Comparison of ENCODE assay signal across 8 mouse cellular contexts in the genomic region with DNA sequence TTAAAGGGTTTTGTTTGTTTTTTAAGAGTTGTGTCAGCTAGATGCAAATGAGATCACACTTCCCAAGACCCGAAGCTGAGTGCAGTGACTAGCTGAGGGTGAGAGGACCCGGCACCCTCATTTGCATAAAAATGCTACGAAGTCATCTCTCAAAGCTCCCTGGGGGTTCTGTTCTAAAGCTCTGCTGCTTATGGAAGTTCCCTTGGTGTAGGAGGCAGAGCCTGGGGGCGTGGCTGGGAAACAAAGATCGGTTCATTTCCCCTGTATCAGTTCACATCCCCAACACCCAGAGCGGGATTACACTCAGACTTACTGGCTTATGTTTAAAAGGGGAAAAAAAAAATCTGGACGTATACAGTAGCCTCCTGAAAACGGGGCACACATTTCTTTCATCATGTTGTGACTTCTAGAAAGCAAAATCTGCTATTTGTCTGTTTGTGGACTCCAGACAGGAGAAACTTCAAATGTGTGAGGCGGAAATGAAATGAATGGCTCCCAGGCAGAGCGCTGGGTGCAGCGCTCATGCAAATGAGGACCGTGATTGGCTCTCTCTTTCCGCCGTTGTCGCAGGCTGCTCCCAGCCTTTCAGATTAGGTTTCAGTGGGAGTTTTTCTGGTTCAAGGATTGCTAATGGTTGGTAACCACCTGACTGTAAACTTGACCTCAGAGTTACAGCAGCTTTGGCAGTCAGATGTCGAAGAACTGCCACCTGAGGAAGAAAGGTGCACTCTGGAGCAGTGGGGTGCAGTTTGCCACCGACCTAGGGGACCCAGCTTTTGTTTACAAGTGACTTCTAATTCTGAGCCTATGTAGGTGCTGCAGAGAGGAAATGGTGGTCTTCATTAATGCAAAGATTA.
DNase-seq lines count a peak whose midpoint lies in the region; ATAC-seq and TF ChIP-seq lines count a peak whose summit lies in the region.

No protein-coding gene starts in this region.

- peaks cover 23% of the 10 kb centered on the region for H3K4me1 ChIP-seq in heart, embryonic 10.5 days
- peaks cover 5% of the 10 kb centered on the region; the same call in 1 of the 2 replicates for H3K4me1 ChIP-seq in bone marrow macrophage, adult 2 months (ENCODE audit: control insufficient read depth, insufficient read depth, low read length)
- peaks cover 13% of the 10 kb centered on the region for H3K4me1 ChIP-seq in heart, postnatal 0 days (ENCODE audit: control insufficient read depth, insufficient read depth)
- peaks cover 46% of the 10 kb centered on the region for H3K4me1 ChIP-seq in midbrain, embryonic 10.5 days

- no peak for TF ChIP-seq POLR2A in bone marrow macrophage, adult 2 months (IDR thresholded peaks at IDR 0.05; ENCODE audit: borderline replicate concordance, low read depth, low read length)

- peak; percentile 80; the same call in 1 of the 2 replicates for ATAC-seq in heart, postnatal 0 days (ENCODE audit: insufficient read depth, low read depth)

- no peaks in the 10 kb centered on the region for H3K9me3 ChIP-seq in heart, embryonic 10.5 days
- no peaks in the 10 kb centered on the region for H3K9me3 ChIP-seq in heart, postnatal 0 days (replicated peaks; ENCODE audit: control insufficient read depth, low read length)
- H3K9me3 ChIP-seq in midbrain, embryonic 10.5 days (replicated peaks) = no peaks in the 10 kb centered on the region

- peak overlapping the region; percentile 47 for H3K4me3 ChIP-seq in heart, embryonic 10.5 days
- peak overlapping the region; percentile 30 for H3K4me3 ChIP-seq in bone marrow macrophage, adult 2 months (ENCODE audit: insufficient read depth, low read length)
- peak overlapping the region; percentile 8 for H3K4me3 ChIP-seq in heart, postnatal 0 days (ENCODE audit: low read depth, low read length)
- H3K4me3 ChIP-seq in midbrain, embryonic 10.5 days = peak overlapping the region; percentile 49

- WGBS in heart, embryonic 10.5 days = under 1% methylated on average over 17 of the region's 17 CpGs
- 4% methylated on average over 17 of the region's 17 CpGs for WGBS in heart, postnatal 0 days
- under 1% methylated on average over 17 of the region's 17 CpGs for WGBS in midbrain, embryonic 10.5 days

- H3K27ac ChIP-seq in heart, embryonic 10.5 days = peak overlapping the region; percentile 36; the same call in 1 of the 2 replicates
- H3K27ac ChIP-seq in bone marrow macrophage, adult 2 months (ENCODE audit: insufficient read depth, low read depth, low read length) = no peak overlapping the region
- peak overlapping the region; percentile 12 for H3K27ac ChIP-seq in heart, postnatal 0 days (ENCODE audit: low read depth)
- peak overlapping the region; percentile 81 for H3K27ac ChIP-seq in midbrain, embryonic 10.5 days (replicated peaks)

- H3K4me2 ChIP-seq in heart, postnatal 0 days (ENCODE audit: low read depth, low read length) = peak overlapping the region; percentile 55

- intact Hi-C loops in heart, postnatal 36 days (cut with DNase I) = no loop called here
- intact Hi-C loops in gastrocnemius, postnatal 36 days (cut with DNase I) = no loop called here

- TF ChIP-seq CTCF in bone marrow macrophage, adult 2 months (IDR thresholded peaks at IDR 0.05; ENCODE audit: low read depth, low read length) = no peak
- TF ChIP-seq CTCF in heart, postnatal 0 days (IDR thresholded peaks at IDR 0.05; ENCODE audit: low read depth) = no peak

- peaks cover 15% of the 10 kb centered on the region; the same call in 1 of the 2 replicates for H3K36me3 ChIP-seq in heart, embryonic 10.5 days
- peaks cover 15% of the 10 kb centered on the region for H3K36me3 ChIP-seq in heart, postnatal 0 days (replicated peaks; ENCODE audit: control insufficient read depth, insufficient read depth, low read length)
- peaks cover 16% of the 10 kb centered on the region for H3K36me3 ChIP-seq in midbrain, embryonic 10.5 days

- no peak overlapping the region for H3K9ac ChIP-seq in heart, postnatal 0 days (replicated peaks; ENCODE audit: low read depth, low read length)

- DNase-seq in heart, embryonic 10.5 days (ENCODE audit: low spot score) = no peak
- no peak for DNase-seq in heart, postnatal 36 days
- peak; percentile 23 for DNase-seq in heart, postnatal 0 days (ENCODE audit: low spot score)
- peak; percentile 61 to 65 for DNase-seq in kidney, postnatal 36 days
- DNase-seq in midbrain, embryonic 10.5 days (ENCODE audit: low spot score) = peak; percentile 71
- DNase-seq in thymus, postnatal 10 days (ENCODE audit: low spot score in 2 of 2) = peak; percentile 26 to 41
- DNase-seq in gastrocnemius, postnatal 36 days = no peak

- TF ChIP-seq EP300 in heart, postnatal 0 days (IDR thresholded peaks at IDR 0.05; ENCODE audit: low read depth) = no peak

- no peaks in the 10 kb centered on the region for H3K27me3 ChIP-seq in heart, embryonic 10.5 days (ENCODE audit: insufficient read depth, poor library complexity, severe bottlenecking)
- H3K27me3 ChIP-seq in heart, postnatal 0 days (ENCODE audit: control insufficient read depth, insufficient read depth, low read length) = no peaks in the 10 kb centered on the region
- H3K27me3 ChIP-seq in midbrain, embryonic 10.5 days (ENCODE audit: low read depth, poor library complexity, severe bottlenecking) = peaks cover 28% of the 10 kb centered on the region; the same call in 1 of the 2 replicates

Comparison
In these comparisons a context has a peak if more than half of its experiments do, and no peak if none do; other contexts are left out.
1. DNase-seq: peak in heart, postnatal 0 days (single experiment), kidney, postnatal 36 days (2 of 2), midbrain, embryonic 10.5 days (single experiment) and thymus, postnatal 10 days (2 of 2); none in heart, embryonic 10.5 days (single experiment), heart, postnatal 36 days (0 of 2) and gastrocnemius, postnatal 36 days (0 of 2).
2. Peak in every context shown above with its lines, with median percentiles within 50 percentile points of each other: H3K4me3 ChIP-seq.